Mouse (Mus musculus): ENCODE data around the gene Bcl2l10.
"Not testable (repeated sequence)": the region's sequence is repeated elsewhere in the genome, so short reads cannot be mapped to it uniquely, and the experiment has no call there.

Bcl2l10 gene

DNA sequence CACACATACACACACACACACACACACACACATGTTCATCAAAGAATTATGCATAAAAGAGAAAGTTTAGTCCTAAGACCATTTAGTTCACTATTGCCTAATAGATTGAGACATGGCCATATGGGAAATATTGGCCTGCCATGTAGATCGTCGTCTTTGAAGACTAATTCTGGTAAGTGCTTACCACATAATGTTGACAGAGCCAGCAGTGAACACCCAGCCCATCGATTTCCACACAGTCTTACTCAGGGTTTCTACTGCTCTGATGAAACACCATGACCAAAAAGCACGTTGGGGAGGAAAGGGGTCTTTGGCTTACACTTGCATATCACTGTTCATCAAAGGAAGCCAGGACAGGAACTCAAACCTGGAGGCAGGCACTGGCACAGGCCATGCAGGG is 5.1 kb upstream of the Bcl2l10 start:
- DNase-seq (ENCODE audit: low spot score in 2 of 2): no peak

DNA sequence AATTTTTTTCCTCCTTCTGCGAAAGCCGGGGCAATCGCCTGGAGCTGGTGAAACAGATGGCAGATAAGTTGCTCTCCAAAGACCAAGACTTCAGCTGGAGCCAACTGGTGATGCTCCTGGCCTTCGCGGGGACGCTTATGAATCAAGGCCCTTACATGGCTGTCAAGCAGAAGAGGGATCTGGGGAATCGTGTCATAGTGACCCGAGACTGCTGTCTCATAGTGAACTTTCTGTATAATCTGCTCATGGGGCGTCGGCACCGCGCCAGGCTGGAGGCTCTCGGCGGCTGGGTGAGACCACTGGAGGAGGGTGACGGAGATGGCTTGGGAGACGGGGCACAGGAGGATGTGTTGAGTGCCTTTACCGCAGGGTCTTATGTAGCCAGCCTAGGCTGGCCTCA is 508 bp downstream of the Bcl2l10 start:
- no peak for DNase-seq (ENCODE audit: low spot score in 2 of 2)

DNA sequence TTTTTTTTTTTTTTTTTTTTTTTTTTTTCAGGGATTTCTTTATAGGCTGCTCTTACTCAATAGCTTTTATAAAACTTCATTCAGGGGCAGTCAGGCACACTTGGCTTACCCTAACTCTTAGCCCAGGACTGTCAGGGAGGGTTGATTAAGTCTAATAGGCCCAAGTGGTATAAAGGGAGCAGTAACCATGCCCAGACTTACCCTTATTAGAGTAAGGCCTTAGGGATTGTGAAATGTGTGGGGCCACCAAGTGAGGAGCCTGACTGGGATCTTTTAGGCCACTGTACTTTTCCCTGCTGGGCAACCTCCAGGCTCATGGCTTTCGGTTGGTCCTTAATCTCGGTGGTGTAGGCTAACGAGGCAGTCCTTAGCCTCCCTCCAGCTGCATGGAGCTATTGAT is 1.1 kb downstream of the Bcl2l10 start:
- no peak for DNase-seq (ENCODE audit: low spot score in 2 of 2)

DNA sequence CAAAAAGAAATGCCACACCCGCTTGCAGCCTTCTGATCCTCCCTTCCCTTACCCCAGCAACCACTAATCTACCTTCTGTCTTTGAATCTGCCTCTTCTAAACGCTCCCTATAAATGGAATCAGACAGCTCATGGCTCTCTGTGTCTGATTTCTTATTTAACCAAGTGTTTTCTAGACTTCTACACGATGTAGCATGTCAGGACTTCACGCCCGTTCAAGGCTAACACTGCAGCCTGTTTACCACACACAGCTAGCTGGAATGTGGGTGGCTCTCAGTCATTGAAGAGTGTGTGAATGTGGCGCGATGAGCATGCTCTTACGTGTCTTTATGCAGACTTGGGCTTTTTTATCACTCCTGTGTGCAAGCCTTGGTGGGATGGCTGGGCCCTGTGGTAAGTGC is 5.5 kb downstream of the Bcl2l10 start:
- no peak for DNase-seq (ENCODE audit: low spot score in 2 of 2)

- DNase-seq (ENCODE audit: low spot score in 2 of 2): no peak
Measured at GRCm38 (mm10) chr9:75355783-75356182, 8.2 kb downstream of the Bcl2l10 start.

DNA sequence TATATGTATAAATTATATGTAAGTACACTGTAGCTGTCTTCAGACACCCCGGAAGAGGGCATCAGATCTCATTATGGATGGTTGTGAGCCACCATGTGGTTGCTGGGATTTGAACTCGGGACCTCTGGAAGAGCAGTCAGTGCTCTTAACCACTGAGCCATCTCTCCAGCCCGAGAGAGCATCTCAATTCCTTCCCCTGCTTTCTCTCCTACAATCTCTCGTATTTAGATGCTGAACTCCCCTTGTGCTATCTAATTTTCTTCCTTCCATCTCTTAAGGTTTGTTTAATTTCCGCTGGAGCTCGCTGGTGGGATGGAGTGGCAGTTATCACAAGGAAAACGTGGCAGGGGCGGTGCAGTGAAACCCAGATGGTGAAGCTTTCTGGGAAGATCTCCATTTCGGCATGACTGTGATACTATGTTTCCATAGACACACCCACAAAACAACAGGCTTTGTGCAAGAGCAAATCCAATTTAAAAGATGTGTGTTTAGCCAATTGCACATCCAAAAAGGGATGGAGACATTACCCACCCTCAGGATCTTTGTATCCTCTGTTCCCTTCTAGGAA is 9.6 kb downstream of the Bcl2l10 start:
- DNase-seq (ENCODE audit: low spot score in 2 of 2): no peak

- peak; percentile 57 to 73 for DNase-seq (ENCODE audit: low spot score in 2 of 2)
Measured at GRCm38 (mm10) chr9:75361699-75362098, 14.1 kb downstream of the Bcl2l10 start.

DNA sequence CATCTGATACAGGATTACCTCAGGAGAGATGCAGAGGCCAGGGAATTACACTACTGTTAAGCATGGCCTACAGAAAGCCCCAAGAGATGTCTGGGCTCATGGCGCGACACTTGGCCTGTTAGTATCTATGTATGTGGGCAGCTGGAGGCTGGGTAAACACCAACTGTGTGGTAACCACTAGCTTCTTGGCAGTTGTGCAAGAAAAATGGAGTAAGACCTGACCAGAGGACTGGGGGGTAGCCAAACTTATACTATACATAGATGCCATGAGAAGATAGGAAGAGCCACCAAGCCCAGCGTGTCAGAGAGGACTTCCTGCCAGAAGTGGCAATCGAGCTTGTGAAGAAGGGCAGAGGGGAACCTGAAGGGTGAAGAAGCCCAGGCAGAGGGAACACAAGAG is 14.6 kb downstream of the Bcl2l10 start:
- DNase-seq (ENCODE audit: low spot score in 2 of 2): no peak

DNA sequence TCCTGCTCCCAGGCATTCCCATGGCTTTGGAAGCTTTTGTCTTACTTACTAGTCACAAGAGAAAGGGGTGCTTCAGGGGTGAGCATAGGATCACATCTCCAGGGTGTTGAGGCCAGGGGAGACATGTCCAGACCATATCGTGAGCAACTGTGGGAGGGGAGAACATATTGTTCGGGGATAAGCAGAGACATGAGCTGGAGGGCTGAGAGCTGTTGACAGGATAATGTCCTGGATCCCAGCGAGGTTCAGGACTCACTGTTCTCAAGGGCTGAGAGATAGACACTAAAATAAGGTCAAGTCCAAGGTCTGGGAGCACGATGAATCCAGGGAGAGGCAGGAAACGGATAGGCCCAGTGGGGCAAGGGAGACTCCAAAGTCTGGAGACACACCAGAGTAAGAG is 15.4 kb downstream of the Bcl2l10 start:
- no peak for DNase-seq (ENCODE audit: low spot score in 2 of 2)

DNA sequence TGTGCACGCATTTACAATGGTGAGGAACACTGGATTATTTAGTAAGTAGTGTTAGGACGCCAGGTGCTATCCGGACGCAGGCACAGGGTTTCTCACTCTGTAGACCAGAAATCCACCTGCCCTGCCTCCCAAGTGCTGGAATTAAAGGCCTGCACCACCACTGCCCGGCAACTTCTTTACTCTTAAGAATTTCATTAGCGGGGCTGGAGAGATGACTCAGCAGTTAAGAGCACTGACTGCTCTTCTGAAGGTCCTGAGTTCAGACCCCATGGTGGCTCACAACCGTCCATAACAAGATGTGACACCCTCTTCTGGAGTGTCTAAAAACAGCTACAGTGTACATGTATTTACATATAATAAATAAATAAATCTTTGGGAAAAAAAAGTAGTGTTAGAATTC is 16.1 kb downstream of the Bcl2l10 start:
- DNase-seq (ENCODE audit: low spot score in 2 of 2): not testable (repeated sequence)

- DNase-seq (ENCODE audit: low spot score in 2 of 2): no peak
Measured at GRCm38 (mm10) chr9:75365195-75365594, 17.6 kb downstream of the Bcl2l10 start.

GRCm38 (mm10) chr9:75366191-75366590 is 18.6 kb downstream of the Bcl2l10 start:
- DNase-seq (ENCODE audit: low spot score in 2 of 2): no peak

DNA sequence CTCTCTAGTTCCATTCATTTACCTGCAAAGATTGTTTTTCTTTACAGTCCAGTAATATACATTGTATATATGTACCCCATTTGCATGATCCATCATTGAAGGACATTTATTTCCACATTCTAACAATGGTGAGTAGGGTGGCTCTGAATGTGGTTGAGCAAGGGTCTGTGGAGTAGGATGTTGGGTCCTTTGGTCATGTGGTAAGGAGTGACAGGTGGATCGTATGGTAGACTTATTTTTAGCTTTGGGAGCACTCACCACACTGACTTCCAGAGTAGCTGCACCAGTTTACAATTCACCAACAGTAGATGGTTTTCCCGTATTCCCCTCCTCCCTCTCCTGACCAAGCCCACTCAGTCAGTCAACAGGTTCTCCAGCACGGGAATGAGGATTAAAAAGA is 21.2 kb downstream of the Bcl2l10 start:
- no peak for DNase-seq (ENCODE audit: low spot score in 2 of 2)

- DNase-seq (ENCODE audit: low spot score in 2 of 2): no peak
Measured at GRCm38 (mm10) chr9:75375606-75376005, 28.0 kb downstream of the Bcl2l10 start.

DNA sequence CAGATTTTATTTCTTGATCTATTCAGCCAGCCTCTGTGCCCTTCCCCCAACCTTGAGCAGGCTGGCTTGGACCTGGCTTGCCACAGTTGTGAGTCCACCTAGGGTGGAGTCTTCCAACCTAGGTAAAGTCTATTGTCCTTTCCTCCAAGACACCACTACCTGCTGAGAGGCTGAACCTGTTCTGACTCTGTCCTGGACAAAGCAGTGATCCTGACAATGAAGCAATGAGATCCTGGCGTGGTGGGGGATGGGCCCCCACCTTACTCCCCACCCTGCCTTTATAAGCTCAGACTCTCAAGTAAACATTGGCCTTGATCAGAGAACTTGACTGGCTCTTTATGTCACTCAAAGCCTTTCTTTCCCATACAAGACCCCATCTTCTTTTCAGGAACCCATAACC is 28.9 kb downstream of the Bcl2l10 start:
- no peak for DNase-seq (ENCODE audit: low spot score in 2 of 2)

- no peak for DNase-seq (ENCODE audit: low spot score in 2 of 2)
Measured at GRCm38 (mm10) chr9:75378774-75379173, 31.2 kb downstream of the Bcl2l10 start.

DNA sequence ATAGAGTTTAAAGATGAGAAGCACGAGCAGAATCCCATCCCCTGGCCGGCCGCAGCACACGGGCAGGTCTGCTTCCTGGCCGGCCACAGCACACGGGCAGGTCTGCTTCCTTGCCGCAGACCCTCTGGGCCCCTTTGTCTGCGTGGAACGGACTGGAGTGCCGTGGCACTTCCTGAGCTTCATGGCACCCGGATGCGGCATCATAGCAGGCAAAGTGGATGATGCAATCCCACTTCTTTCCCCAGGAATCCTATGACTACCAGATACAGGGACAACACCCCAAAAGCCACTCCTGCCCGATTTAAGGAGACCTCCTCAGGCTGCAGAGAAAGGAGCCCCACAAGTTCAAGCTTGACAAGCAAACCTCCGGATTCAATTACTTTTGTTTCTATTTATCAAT is 35.3 kb downstream of the Bcl2l10 start:
- no peak for DNase-seq (ENCODE audit: low spot score in 2 of 2)

DNA sequence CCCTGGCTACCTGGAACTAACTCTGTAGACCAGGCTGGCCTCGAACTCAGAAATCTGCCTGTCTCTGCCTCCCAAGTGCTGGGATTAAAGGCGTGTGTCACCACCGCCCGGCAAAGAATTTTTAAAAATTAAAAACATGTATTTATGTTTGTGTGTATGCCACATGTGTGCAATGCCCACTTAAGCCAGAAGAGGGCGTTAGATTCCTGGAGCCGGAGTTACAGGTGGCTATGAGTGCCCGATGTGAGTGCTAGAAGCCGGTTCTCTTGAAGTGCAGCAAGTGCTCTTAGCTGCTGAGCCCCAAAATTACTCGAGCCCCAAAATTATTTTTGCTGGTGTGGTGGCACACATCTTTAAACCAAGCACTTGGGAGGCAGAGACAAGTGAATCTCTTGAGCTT is 36.2 kb downstream of the Bcl2l10 start:
- DNase-seq (ENCODE audit: low spot score in 2 of 2): no peak

- DNase-seq (ENCODE audit: low spot score in 2 of 2): no peak
Measured at GRCm38 (mm10) chr9:75384337-75384962, 36.9 kb downstream of the Bcl2l10 start.

DNA sequence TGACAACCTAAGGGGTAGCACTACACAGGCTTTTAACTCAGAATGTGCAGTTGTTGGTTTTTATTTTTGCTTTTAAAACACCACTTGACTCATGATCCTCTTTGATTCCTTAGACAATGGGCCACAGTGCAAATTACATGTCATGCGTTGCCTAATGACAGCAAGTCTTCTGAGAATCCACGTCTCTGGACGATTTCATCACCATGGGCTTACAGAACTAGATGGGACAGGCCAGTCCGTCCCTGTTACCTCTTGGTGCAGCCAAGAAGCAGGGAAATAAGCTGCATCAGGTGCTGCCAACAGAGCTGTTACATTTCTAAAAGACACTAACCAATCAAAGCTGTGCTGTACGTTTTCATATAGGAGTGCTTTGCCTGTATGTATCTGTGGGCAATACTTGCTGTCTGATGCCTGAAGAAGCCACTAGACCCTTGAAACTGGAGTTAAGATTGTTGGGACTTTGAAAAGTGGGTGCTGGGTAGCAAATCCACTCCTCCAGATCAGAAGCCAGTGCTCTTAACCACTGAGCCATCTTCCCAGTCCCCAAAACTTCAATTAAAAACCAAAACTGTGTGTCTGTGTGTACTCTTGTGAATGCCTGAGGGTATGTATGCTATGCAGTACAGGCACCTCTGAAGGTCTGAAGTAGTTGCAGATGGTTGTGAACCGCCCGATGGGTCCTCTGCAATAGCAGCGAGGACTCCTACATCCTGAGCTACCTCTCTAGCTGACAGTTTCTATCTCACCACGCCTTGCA is 37.8 kb downstream of the Bcl2l10 start:
- no peak for DNase-seq (ENCODE audit: low spot score in 2 of 2)

- no peak for DNase-seq (ENCODE audit: low spot score in 2 of 2)
Measured at GRCm38 (mm10) chr9:75393251-75393650, 45.7 kb downstream of the Bcl2l10 start.

- DNase-seq (ENCODE audit: low spot score in 2 of 2): no peak
Measured at GRCm38 (mm10) chr9:75395971-75396370, 48.4 kb downstream of the Bcl2l10 start.

GRCm38 (mm10) chr9:75399069-75399468 is 51.5 kb downstream of the Bcl2l10 start:
- no peak for DNase-seq (ENCODE audit: low spot score in 2 of 2)

Measured in spleen, postnatal 36 days (tissue).